Mouse (Mus musculus): ENCODE data around the gene Npr1.

Gene Npr1

DNA sequence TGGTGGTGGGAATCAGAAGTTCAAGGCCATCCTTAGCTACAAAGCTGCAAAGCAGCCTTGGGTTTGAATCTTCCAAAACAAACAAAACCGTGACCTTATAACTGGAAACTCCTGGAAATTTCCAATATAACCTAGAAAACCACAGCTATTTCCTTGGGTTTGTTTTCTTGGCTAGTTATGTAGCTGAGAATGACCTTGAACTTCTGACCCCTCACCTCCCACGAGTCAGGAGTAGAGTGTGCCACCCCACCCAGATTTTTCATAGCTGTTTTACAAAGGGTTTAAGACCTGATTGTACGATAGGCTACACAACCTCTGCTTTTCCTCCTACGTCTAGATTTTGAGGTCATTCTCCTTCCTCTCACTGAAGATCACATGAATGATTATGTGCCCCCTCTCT, 28.5 kb downstream of the Npr1 start:
- no peak for DNase-seq (ENCODE audit: low spot score)

DNA sequence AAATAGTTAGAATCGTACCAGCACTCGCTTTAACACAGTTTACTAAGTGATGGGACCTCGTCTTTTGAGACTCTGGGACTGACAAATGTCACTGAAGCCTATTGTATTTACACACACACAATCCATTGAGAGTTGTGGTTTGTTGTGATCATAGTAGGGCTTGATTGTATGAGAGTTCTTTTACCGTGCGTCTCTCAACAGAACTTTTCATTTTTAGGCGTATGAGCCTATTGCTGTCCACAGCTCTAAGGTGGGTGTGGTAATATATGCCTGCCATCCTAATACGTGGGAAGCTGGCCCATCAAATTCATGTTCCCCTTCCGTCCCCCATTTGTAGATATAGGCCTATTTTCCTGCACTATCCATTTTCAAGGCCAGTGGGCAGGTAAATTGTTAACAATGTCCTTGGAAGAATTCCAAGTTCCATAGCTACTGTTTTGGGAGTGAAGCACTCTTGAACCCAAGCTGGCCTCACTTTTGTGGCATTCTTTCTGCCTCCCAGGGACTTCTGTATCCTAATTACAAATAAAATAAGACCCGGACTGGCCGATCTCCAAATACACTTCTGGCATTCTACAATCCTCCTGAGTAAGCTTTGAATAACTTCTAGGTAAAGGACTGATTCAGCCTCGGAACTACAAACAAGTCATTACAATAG, 31.5 kb downstream of the Npr1 start:
- DNase-seq (ENCODE audit: low spot score) = no peak

DNA sequence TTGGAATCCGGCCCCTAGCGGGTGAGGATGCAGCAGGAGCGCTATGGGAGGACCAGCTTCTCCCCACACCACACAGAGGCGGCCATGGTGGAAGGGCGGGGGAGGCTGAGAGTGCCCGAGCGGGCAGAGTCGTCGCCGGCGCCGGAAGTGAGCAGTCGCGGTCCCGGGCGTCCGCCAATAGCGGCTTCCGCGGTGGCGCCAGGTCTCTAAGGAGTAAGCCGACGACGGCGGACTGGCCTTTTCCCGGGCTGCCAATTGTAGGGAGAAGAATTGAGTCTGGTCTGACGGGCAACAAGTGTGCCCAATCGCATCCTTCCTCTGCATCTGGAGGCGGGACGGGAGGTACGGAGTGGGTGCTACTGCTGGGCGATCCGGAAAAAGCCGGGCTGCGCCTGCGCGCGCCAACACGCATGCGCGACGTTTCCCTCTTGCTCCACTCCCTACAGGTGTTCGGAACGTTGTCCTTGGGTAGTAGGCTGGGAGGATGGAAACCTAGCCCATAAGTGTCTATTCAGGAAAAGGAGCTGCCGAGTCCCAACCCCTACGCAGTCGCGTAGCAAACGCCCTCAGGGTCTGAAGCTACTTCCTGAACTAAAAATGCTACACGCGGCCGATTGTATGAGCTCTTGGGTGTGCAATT, 32.2 kb downstream of the Npr1 start, which contains the start of gene Ints3:
Gene Ints3, minus strand, starts transcription at position 242 of the 640 bp plus-strand sequence.
- peak; percentile 100 for DNase-seq (ENCODE audit: low spot score)

DNA sequence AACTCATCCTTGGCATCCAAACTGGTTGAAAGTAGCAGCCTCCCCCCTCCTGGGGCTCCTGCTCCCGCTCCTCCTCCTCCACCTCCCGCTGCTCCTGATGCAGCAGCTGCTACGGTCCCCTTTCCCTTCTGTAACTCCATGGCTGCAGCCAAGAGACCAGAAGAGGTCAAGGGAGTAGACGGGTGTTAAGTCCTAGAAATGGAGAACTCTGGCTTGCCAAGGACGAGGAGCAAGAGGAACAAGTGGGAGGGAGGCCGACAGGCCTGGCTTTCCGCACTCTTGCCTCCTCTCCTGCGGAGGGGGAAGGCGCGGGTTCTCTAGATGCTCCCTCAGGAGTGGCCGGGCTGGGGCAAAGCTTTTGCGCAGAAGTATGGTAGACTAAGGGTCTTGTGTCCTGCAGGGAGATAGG, 32.9 kb downstream of the Npr1 start:
- no peak for DNase-seq (ENCODE audit: low spot score)

DNA sequence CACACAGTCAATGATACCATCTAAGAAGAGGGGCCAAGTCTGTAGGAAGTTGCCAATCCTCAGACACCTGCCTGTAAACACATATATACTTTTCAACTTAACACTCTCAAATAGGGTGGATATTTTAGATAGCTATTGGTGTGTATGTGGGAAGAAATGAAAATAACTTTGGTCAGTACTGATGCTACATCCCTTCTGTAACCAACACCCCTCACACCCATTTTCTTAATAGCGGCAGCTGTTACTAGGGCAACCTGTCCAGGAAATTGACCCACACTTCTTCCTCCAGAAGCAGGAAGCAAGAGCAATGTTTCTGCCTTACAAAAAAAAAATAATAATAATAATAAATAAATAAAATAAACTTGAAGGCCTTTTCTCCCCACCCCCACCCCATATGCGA, 33.3 kb downstream of the Npr1 start:
- DNase-seq (ENCODE audit: low spot score) = no peak

DNA sequence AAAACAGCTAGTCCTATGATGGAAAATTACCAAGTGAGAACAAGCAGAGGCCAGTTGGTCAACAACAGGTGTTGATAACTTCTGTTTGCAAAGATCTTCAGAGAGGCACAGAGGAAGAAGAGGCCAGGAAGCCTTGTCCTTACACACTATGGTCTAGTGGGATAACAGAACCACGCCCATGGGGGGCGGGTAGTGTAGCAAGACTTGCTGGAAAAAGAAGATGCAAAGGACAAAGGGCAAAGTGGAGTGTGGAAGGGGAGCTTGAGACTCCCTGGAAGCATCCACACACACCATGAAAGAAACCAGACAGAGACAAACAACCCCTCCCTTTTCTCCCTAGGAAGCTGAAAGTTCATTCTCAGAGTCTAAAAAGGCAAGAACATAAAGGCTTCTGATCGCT, 36.1 kb downstream of the Npr1 start:
- DNase-seq (ENCODE audit: low spot score) = peak; percentile 89

DNA sequence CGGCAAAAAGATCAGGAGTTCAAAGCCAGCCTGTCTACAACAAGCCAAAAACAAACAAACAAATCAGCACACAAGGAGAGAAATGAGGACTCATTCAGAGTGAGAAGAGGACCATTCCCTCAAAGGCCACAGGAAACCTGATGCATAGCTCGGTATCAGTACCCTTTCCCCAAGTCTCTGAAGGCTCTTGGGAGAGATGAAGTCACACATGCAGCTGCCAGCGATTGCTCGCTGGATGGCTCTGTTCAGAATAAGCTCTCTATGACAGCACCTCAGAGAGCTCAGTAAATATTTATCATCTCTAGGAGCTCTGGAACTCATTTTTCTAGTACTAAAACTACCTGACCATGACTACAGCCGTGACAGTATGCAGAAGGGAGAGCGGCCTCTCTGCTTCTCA, 37.5 kb downstream of the Npr1 start:
- DNase-seq (ENCODE audit: low spot score) = no peak

DNA sequence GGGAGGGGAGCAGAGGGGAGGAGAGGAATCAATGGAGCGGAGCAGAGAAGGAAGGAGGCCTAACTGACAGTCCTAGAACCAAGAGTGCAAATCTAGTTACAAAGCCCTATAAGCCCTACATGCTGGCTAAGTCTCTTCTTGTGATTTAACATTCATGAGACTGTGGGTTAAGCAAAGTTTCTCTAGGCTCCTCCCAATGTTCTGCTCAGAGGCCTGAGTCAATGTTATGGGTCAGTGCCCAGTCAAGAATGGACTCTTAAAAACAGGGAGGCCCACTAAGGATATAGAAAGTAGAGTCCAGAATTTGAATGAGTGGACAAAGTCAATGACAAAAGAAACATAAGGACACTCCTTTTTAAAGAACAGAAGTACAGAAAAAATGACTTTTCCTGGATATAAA, 38.1 kb downstream of the Npr1 start:
- DNase-seq (ENCODE audit: low spot score) = no peak

DNA sequence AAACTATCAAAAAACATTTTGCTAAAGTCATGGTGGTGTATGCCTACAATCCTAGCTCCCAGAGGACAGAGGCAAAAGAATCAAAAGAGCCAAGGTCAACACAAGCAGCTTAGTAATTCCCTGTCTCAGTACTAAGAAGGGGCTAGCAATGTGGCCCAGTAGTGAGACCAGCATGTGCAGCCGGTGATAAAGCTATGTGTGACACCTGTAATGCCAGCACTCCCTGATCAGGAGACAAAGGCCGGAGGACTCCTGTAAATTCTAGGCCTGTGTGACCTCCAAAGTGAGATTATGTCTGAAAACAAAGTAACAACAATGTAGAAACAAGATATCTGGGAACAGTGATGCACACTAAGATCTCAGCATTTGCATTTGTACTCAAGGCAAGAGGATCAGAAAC, 40.2 kb downstream of the Npr1 start:
- no peak for DNase-seq (ENCODE audit: low spot score)

DNA sequence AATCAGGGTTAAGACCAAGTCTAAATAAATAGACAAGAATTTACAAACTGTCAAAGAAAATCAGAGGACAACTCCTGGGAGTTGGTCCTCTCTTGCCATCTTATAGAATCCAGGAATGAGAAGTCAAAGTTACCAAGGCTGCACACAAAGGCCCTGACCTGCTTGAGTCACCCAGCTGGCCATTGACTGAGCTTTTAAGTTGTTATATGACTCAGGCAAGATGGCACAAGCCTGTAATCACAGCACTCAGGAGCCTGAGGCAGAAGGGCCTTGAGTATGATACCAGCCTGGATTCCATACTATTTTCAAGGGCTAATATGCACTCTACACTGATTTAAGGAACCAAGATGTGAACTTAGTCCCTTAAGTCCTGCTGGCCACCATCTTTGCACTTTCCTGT, 42.1 kb downstream of the Npr1 start:
- no peak for DNase-seq (ENCODE audit: low spot score)

DNA sequence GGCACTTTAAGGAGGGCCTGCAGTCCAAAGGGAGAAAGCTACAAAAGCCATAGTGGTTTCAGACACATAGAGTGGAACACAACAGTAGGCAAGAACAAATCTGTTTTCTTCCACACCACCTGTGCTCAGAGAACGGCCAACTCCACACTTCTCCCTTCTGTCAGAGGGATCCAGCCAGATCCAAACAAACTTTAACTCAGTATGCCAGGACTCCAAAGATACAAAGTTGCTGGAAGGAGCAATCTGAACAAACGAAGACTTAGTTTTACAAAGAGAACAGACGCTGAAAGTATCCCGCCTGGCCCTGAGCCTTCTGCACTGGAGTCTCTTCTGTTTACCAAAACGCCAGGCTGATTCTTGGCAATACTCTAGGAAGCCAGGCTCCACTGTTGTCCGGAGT, 45.0 kb downstream of the Npr1 start:
- no peak for DNase-seq (ENCODE audit: low spot score)

DNA sequence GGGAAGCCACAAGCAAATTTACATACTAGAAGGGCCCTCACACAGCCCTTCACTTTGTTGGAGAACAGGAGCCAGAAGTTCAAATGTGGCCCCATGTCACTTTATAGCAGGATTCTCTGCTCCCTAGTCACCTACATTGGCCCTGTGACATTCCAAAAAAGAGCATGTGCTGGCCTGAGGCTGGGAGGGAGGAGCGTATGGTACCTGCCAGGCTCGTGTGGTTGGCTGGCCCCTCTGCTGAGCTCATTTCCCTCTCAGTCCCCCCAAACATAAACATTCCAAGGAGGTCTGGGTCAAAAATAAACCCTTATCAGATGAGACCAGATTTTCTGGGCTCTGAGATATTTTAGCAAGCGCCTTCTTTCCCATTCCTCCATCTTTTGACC, 52.7 kb downstream of the Npr1 start:
- no peak for DNase-seq (ENCODE audit: low spot score)

DNA sequence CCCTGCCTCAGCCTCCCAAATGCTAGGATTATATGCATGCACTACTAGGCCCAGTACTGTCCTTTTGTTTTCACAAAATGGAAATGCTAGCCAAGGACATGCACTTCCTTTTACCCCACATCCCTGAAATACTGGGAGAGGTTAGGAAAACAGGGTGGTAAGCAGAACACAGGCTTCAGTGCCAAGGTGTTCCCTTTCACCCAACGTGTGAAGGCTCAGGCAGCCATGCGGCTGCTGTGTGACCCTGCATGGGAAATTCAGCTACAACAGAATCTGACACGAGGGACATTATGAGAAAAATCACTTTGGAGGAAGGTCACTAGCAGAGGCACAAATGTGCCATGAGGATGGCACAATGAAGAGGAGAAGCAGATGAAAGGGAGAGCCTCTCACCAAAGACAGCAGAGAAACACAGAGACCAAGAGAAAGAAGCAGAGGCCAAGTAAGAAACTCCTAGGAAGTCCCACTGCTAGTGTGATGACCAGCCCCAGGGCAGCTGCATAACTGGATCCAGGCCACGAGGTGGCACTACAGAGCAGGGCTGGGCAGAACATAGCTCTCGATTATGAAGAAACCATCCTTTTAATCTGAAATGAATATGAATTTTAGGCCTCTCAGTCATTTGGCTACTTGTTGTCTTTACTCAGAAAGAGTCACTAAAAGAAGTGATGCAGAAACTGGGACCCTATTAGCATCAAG, 53.2 kb downstream of the Npr1 start:
- no peak for DNase-seq (ENCODE audit: low spot score)

DNA sequence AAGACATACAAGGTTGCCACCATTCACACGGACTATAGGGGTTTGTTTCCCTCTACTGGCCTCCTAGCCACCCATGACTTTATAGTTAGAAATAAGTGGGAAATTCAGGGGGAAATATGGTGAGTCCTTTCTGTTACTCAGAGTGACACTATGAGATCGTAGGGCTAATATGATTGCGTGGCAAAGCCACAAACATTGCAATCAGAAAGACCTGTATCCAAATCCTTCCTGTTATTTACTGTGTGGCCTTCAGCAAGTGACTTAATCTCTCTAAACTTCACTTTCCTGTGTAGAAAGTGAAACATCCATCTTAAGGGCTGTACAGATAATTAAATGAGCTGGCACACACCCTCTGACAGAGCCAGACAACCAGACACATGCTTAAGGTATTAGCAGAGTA, 56.9 kb downstream of the Npr1 start:
- no peak for DNase-seq (ENCODE audit: low spot score)

DNA sequence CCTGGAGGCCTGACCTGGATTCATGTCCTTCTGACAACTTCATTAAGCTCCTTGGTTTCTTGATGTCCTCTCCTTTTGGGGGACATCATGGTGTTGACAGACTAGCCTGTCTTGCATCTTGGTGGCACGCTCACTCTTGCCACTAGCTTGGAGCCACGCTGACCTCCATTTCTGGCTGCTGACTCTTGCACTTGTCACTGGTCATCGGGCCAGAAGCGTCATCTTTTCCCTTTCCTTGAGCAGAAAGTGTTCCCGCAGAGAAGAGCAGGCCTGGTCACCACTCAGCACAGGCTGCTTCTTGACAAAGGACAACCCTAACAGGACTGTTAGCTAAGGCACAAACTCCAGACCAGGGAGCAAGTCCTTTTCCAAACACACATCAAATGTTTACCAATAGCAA, 59.3 kb downstream of the Npr1 start:
- no peak for DNase-seq (ENCODE audit: low spot score)

DNA sequence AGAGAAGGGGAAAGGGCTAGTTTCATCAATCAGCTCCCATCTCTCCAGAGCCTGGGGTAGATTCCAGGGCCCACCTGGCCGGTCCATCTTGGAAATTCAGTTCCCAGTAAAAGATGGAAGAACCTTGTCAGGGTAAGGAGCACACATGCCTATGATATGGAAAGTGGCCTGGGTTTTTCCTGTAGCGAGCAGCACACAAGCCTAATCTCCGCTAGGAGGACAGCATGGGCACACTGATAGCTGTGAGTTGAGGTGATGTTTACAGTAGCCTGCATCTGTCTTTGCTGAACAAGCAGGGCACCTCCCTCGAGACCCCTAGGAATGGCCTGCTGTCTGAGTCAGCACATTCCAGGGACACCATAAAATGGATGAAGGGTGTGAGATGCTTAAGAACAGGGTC, 61.1 kb downstream of the Npr1 start:
- DNase-seq (ENCODE audit: low spot score) = peak; percentile 57

DNA sequence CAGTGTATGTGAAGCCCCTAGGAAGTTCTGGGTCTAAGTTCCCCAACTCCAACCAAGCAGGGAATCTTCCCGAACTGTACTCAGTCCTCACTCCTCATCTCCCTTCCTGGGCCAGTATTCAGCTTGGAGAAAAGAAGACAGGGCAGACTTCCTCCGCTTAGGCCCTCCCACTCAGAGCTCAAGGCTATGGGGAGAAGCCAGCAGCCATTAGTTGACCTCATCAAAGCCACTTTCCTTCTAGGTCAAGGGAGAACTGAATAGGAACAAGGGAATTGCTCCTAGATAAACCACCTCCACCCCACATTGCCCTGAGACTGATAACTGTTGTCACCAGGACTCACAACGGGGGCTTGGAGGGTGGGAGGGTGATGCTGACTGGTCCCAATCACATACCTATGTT, 61.5 kb downstream of the Npr1 start:
- no peak for DNase-seq (ENCODE audit: low spot score)

DNA sequence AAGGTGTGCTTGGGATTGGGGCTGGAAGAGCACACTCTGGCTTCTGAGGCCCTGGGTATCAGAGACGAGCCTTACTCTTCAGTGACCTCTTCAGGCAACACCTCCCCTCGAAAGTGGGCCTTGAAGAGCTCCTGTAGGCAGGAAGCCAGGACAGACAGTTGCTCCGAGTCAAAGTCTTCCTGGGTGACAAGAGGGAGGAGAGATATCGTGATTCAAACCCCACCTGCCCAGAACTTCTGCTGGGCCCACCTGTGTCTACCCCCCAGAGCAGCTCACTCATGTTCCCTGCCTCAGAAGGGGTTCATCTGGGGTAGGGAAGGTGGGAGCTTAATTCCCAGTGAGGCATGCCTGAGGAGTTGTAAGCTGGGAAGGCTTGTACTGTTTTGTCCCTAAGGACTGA, 64.7 kb downstream of the Npr1 start:
- no peak for DNase-seq (ENCODE audit: low spot score)
